ENCODE assay signal across 13 mouse cellular contexts in the genomic region with DNA sequence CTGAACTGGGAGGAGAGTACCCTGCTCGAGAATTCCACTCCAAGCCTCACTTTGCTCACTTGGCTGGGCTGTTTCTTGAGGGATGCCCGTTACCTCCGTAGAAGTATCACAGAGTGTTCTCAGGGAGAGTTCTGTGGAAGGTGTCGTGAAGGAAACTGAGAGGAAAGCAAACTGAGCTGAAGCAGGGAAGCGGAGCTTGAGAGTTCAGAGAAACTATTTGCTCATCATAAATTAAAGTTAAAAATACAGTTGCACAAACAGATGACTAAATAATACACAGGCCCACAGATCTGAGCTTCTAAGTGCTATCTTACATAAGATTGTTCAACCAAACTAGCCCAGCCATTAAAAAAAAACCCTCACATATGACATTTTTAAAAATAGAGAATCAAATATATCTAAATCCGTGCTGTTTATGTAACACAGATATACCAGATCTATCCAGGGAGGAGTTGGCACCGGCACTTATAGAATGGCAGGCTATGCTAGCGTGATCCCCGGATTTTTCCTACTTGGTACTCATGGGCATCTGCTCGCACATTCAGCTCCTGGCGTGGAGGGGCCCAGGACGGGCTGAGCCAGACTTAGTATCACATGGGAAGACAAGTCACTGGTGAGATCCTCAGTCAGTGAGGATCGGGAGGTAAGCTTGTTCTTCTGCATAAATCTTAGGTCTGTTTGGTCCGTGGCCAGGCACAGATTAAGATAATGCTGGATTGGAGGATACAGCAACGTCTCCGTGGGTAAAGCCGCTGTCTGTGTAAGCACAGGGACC. TPM values are rescaled to one million over a fixed set of nuclear protein-coding genes. Genes with fewer than 3 reads are reported as not detected.
DNase-seq lines count a peak whose midpoint lies in the region; ATAC-seq and TF ChIP-seq lines count a peak whose summit lies in the region.
"Had no signal": no experiment of that assay in that cellular context is flagged by ENCODE, and none has a peak within 500 bp of the region (broad histone marks: within the 10 kb centered on the region; RNA-seq: fewer than 3 reads in every experiment).

No protein-coding gene starts in this region.

- DNase-seq in layer of hippocampus, adult 2 months (ENCODE audit: low spot score in 2 of 2): peak; percentile 31 to 47
- no peak for DNase-seq in layer of hippocampus, postnatal 14 days (ENCODE audit: low spot score in 2 of 2)
- DNase-seq in frontal cortex, postnatal 10 days (ENCODE audit: low spot score in 2 of 2): peak; percentile 44 to 70
- peak; percentile 75 for DNase-seq in layer of hippocampus, adult 9-11 months
- DNase-seq in right cerebral cortex, adult 2 months (ENCODE audit: low spot score in 2 of 2): peak; percentile 75 to 87
- DNase-seq in kidney, postnatal 4 days: no peak
- no peak for DNase-seq in gastrocnemius, postnatal 4 days (ENCODE audit: low spot score in 2 of 2)
- DNase-seq: adrenal gland, adult 8-10 months had no signal

- H3K36me3 ChIP-seq in midbrain, embryonic 15.5 days (replicated peaks): no peaks in the 10 kb centered on the region
- H3K36me3 ChIP-seq: liver, embryonic 15.5 days; neural tube, embryonic 15.5 days had no signal

- ATAC-seq in midbrain, embryonic 15.5 days (replicated peaks): no peak
- ATAC-seq: hindbrain, embryonic 16.5 days; Patski had no signal

- no peak overlapping the region for H3K4me2 ChIP-seq in midbrain, embryonic 15.5 days
- H3K4me2 ChIP-seq: liver, embryonic 15.5 days; neural tube, embryonic 15.5 days had no signal

- H3K9ac ChIP-seq in midbrain, embryonic 15.5 days: no peak overlapping the region
- H3K9ac ChIP-seq: liver, embryonic 15.5 days; neural tube, embryonic 15.5 days had no signal

- peak overlapping the region; percentile 87 for H3K27ac ChIP-seq in layer of hippocampus, adult 2 months
- no peak overlapping the region for H3K27ac ChIP-seq in midbrain, embryonic 15.5 days
- H3K27ac ChIP-seq: liver, embryonic 15.5 days; neural tube, embryonic 15.5 days had no signal

- H3K4me1 ChIP-seq in midbrain, embryonic 15.5 days: peaks cover 1% of the 10 kb centered on the region; the same call in 1 of the 2 replicates
- H3K4me1 ChIP-seq: liver, embryonic 15.5 days; neural tube, embryonic 15.5 days had no signal

- WGBS in midbrain, embryonic 15.5 days: 78% methylated on average over 17 of the region's 17 CpGs

- H3K27me3 ChIP-seq in midbrain, embryonic 15.5 days (replicated peaks): no peaks in the 10 kb centered on the region
- H3K27me3 ChIP-seq: liver, embryonic 15.5 days; neural tube, embryonic 15.5 days had no signal

- H3K9me3 ChIP-seq in midbrain, embryonic 15.5 days: no peaks in the 10 kb centered on the region
- H3K9me3 ChIP-seq: liver, embryonic 15.5 days; neural tube, embryonic 15.5 days had no signal

- TF ChIP-seq CTCF in layer of hippocampus, adult 2 months (conservative IDR thresholded peaks at IDR 0.05): no peak

- H3K4me3 ChIP-seq in layer of hippocampus, adult 2 months: peak overlapping the region; percentile 28; the same call in 1 of the 2 replicates
- H3K4me3 ChIP-seq in midbrain, embryonic 15.5 days: no peak overlapping the region
- H3K4me3 ChIP-seq: liver, embryonic 15.5 days; neural tube, embryonic 15.5 days had no signal

RNA-seq across cellular contexts. Expression of gene Adrb1, which starts 11.7 kb away (rescaled TPM):
- 10 to 100 TPM; 17.7 to 21.4 TPM for total RNA-seq in layer of hippocampus, adult 2 months (2021)
- 10 to 100 TPM; 12.1 to 15.7 TPM for total RNA-seq in layer of hippocampus, postnatal 14 days (2021)
- polyA plus RNA-seq in midbrain, embryonic 15.5 days (2015; fragmentation: Nextera tagmentation; extraction: Ambion mirVana): 1.3 and 1.4 TPM in 2 replicates
- total RNA-seq in gastrocnemius, postnatal 4 days (2021): 1 to 10 TPM; 1.4 to 1.9 TPM
- polyA plus RNA-seq: Patski had no signal

Comparison
In these comparisons a context has a peak if more than half of its experiments do, and no peak if none do; other contexts are left out.
1. DNase-seq: peak in layer of hippocampus, adult 2 months (2 of 2), frontal cortex, postnatal 10 days (2 of 2), layer of hippocampus, adult 9-11 months (single experiment) and right cerebral cortex, adult 2 months (2 of 2); none in layer of hippocampus, postnatal 14 days (0 of 2), kidney, postnatal 4 days (0 of 2) and gastrocnemius, postnatal 4 days (0 of 2).
2. RNA of gene Adrb1, which starts 11.7 kb away (total RNA-seq): 17.7 to 21.4 TPM in layer of hippocampus, adult 2 months and 12.1 to 15.7 TPM in layer of hippocampus, postnatal 14 days; 1.4 to 1.9 TPM in gastrocnemius, postnatal 4 days; every median in the first group is over 4 times any median in the second.